Mouse (Mus musculus) heart, adult 2 months (tissue): ENCODE measurements at regions not wholly inside any gene's neighbourhood (a gene's known extent, or its start where the extent isn't known, plus 50 kb on each side); places are given as distances from the start of the nearest gene placed in this dataset.

Source experiments
- DNase-seq, 2 experiments: peaks; one replicate each; pipeline ENCODE4 v3.0.0; 2021
- H3K27ac ChIP-seq: fragments of 200-600 bp; 2 replicates; pipeline ENCODE4 v1.8.1; 2022
- H3K27me3 ChIP-seq: fragments of 200-500 bp; 2 replicates; pipeline ENCODE4 v1.6.1; 2012; ENCODE audit warnings: mild to moderate bottlenecking, low read length, inconsistent platforms, mixed read lengths; ENCODE audit not compliant: control insufficient read depth, insufficient read depth
- H3K36me3 ChIP-seq: fragments of 200-500 bp; 2 replicates; pipeline ENCODE4 v1.6.1; 2012; ENCODE audit warnings: low read length, inconsistent platforms; ENCODE audit not compliant: control insufficient read depth, insufficient read depth
- H3K4me1 ChIP-seq: fragments of 200-500 bp; 2 replicates; pipeline ENCODE4 v1.6.1; 2011; ENCODE audit warnings: low read length; ENCODE audit not compliant: control insufficient read depth, insufficient read depth
- H3K4me3 ChIP-seq: fragments of 200-600 bp; 2 replicates; pipeline ENCODE4 v1.8.1; 2022
- H3K79me2 ChIP-seq: fragments of 200-500 bp; replicated peaks from 2 replicates; pipeline ENCODE4 v1.6.1; 2012; ENCODE audit warnings: mild to moderate bottlenecking, inconsistent platforms, low read length, moderate library complexity, mixed read lengths; ENCODE audit not compliant: control insufficient read depth, insufficient read depth
- H3K9ac ChIP-seq: fragments of 200-500 bp; 2 replicates; pipeline ENCODE4 v1.6.1; 2012; ENCODE audit warnings: low read depth, mild to moderate bottlenecking, control low read depth, inconsistent platforms, low read length, mixed read lengths
- CTCF ChIP-seq: fragments of 200-600 bp; IDR thresholded peaks from 2 replicates; pipeline ENCODE4 v1.8.1; 2022; ENCODE audit warnings: antibody characterized with exemption, mild to moderate bottlenecking, moderate library complexity
- EP300 ChIP-seq: fragments of 200-500 bp; IDR thresholded peaks from 2 replicates; pipeline ENCODE4 v1.6.1; 2011; ENCODE audit warnings: low read depth, low read length, control low read depth; ENCODE audit not compliant: insufficient read depth
- POLR2A ChIP-seq: fragments of 200-500 bp; IDR thresholded peaks from 2 replicates; pipeline ENCODE4 v1.6.1; 2011; ENCODE audit warnings: mild to moderate bottlenecking, low read depth, low read length, control low read depth; ENCODE audit not compliant: insufficient read depth
- WGBS: fragments of 180-500 bp; shearing (Covaris S2); methylation state at CpG from one replicate; pipeline ENCODE4 v1.1.7; 2018; 5-methylcytosine and 5-hydroxymethylcytosine counted together
- intact Hi-C: fragments of 180-260 bp; cut with DNase I; formaldehyde crosslinking; loops from one replicate; pipeline ENCODE4 v1.15.1; 2025

DNA sequence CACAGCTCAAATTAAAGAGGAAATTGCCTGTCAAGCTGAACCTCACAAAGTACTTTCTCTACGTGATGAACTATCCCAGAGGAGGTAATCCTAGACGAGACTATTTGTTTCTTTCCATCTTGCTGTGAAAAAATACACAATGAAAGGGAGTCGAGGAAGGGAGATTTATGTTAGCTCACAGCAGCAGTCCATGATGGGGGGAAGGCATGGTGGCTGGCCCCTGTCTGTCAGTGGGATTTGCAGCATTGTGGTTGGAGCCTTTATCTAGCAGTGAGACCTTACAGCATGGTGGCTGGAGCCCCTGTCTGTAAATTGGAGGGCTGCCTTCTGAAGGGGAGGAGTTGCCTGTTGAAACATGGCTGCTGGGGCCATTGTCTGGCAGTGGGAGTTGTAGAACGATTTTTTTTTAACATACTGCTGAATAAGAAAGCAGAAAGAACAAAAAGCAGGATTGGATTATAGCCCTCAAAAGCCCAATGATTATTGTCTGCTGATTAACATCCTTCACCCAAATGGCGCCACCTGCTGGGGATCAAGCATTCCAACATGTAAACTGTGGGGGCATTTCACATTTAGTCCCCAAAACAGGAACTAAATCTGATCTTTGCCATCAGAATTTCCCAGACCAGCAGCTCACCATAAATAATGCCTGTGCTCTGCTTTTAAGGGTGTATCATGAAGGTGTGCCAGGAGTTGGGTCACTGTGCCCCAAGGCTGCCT, 54.0 kb upstream of the Ripor2 start:
- DNase-seq = no peak
- intact Hi-C loops = no loop called here
- no peaks in the 10 kb centered on the region for H3K36me3 ChIP-seq

More for the DNA sequence above, 54.0 kb upstream of the Ripor2 start:
- H3K4me3 ChIP-seq = no peak overlapping the region
- TF ChIP-seq POLR2A (no peak), EP300 (no peak), CTCF (peak; percentile 64)
- 64% methylated on average over 5 of the region's 5 CpGs for WGBS
- no peak overlapping the region for H3K27ac ChIP-seq
- H3K27me3 ChIP-seq = no peaks in the 10 kb centered on the region
- H3K9ac ChIP-seq = no peak overlapping the region
- H3K79me2 ChIP-seq = no peaks in the 10 kb centered on the region
- no peaks in the 10 kb centered on the region for H3K4me1 ChIP-seq
